Mouse (Mus musculus) ES-Bruce4 (cell line): Measurements from ENCODE around the gene Rnaseh1. TPM values are rescaled to one million over a fixed set of nuclear protein-coding genes. Genes with fewer than 3 reads are reported as not detected.

Source experiments
- H3K27ac ChIP-seq: 2 replicates; pipeline ENCODE4 v1.5.1; 2012; ENCODE audit warnings: low read length, inconsistent platforms; ENCODE audit not compliant: insufficient read depth
- H3K27me3 ChIP-seq: 2 replicates; pipeline ENCODE4 v1.6.1; 2012; ENCODE audit warnings: mild to moderate bottlenecking, low read length, inconsistent platforms; ENCODE audit not compliant: control insufficient read depth, poor library complexity, insufficient read depth, severe bottlenecking
- H3K36me3 ChIP-seq: 2 replicates; pipeline ENCODE4 v1.6.1; 2012; ENCODE audit warnings: inconsistent platforms, mild to moderate bottlenecking, low read length, moderate library complexity; ENCODE audit not compliant: control insufficient read depth, poor library complexity, insufficient read depth, severe bottlenecking
- H3K4me1 ChIP-seq: one replicate; pipeline ENCODE4 v1.8.1; 2011; ENCODE audit warnings: low read length; ENCODE audit not compliant: control insufficient read depth, insufficient read depth
- H3K4me3 ChIP-seq: 2 replicates; pipeline ENCODE4 v1.5.1; 2011; ENCODE audit warnings: low read depth, mild to moderate bottlenecking, low read length
- H3K9ac ChIP-seq: 2 replicates; pipeline ENCODE4 v1.6.1; 2012; ENCODE audit warnings: low read depth, mild to moderate bottlenecking, inconsistent platforms; ENCODE audit not compliant: poor library complexity, severe bottlenecking
- H3K9me3 ChIP-seq: replicated peaks from 2 replicates; pipeline ENCODE4 v1.6.1; 2012; ENCODE audit warnings: mild to moderate bottlenecking, low read length, inconsistent platforms; ENCODE audit not compliant: control insufficient read depth, poor library complexity, insufficient read depth, severe bottlenecking
- CTCF ChIP-seq: IDR thresholded peaks from one replicate; pipeline ENCODE4 v1.8.1; 2011; ENCODE audit warnings: low read depth, low read length
- EP300 ChIP-seq: IDR thresholded peaks from 2 replicates; pipeline ENCODE4 v1.6.1; 2011; ENCODE audit warnings: low read depth, low read length; ENCODE audit not compliant: insufficient read depth
- POLR2A ChIP-seq: IDR thresholded peaks from one replicate; pipeline ENCODE4 v1.8.1; 2011; ENCODE audit warnings: low read length; ENCODE audit not compliant: insufficient read depth
- polyA plus RNA-seq: library from polyadenylated mRNA; stranded (reverse); fragments of >200 nt; gene quantifications from 2 replicates; pipeline ENCODE4 v1.2.4, GENCODE M21; 2011; ENCODE audit warnings: low read depth; ENCODE audit not compliant: missing spikeins, insufficient read depth, insufficient read length

Rnaseh1 gene
- polyA plus RNA-seq, 1 experiment: 31.1 TPM

- no peak overlapping the region for H3K9ac ChIP-seq
- H3K27me3 ChIP-seq: no peaks in the 10 kb centered on the region
- no peak overlapping the region for H3K4me3 ChIP-seq
- no peak overlapping the region for H3K27ac ChIP-seq
- H3K4me1 ChIP-seq: no peaks in the 10 kb centered on the region
- TF ChIP-seq EP300: no peak
- no peaks in the 10 kb centered on the region for H3K36me3 ChIP-seq
- H3K9me3 ChIP-seq: no peaks in the 10 kb centered on the region
Observed at GRCm38 (mm10) chr12:28614401-28614800, 35.0 kb upstream of the Rnaseh1 start.

DNA sequence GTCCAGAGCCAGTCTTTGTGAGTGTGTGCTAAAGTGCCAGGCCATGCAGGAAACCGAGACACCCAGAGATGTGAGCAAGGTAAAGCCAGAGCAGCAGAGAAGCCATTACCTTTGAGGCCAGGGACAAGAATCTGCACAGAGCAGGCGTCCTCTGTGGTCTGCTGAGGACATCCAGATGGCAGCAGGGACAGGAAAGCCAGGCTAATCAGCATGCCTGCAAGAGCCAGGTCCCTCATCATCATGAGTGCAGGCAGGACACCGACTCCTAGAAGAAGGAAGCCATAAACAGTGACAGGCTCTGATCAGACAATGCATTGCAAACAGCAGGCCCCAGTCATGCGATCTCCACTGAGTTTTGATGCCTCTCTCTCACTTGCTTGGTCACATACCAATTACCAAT is 32.1 kb upstream of the Rnaseh1 start:
- no peak overlapping the region for H3K4me3 ChIP-seq
- no peaks in the 10 kb centered on the region for H3K27me3 ChIP-seq
- no peaks in the 10 kb centered on the region for H3K9me3 ChIP-seq
- H3K9ac ChIP-seq: no peak overlapping the region
- no peak for TF ChIP-seq POLR2A
- no peaks in the 10 kb centered on the region for H3K36me3 ChIP-seq
- H3K27ac ChIP-seq: no peak overlapping the region
- H3K4me1 ChIP-seq: no peaks in the 10 kb centered on the region

DNA sequence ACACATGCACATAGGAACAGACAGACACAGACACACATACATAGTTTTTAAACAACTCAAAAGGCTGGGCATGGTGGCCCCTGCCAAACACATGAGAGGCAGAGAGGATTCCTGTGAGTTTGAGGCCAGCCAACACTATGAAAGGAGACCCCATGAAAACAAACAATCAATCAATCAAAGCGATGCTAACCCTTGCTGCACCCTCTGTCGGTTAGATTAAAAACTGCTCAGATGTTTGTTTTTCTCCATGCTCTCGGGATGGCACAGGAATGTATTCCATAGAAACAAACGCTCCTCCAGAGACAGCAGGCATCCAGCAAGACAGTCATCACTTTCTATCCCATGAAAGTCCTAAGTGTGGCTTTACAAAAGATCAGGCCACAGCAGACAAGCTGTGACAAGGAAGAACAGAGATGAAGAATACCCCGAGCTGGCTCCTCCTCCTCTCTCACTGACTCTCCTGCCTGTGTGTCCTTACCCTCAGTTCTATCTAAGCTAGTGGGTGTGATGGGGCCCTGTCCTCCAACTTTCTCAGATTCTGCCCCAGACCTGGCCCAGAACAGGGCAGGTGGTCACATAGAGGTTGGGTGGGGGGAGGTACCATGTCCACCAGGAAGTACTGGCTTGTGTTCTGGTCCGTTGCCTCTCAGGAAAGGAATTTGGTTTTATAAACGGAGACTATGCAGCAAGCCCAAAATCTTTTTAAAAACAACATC is 27.8 kb upstream of the Rnaseh1 start:
- Histone ChIP-seq H3K4me1 (no peaks in the 10 kb centered on the region), H3K9me3 (no peaks in the 10 kb centered on the region), H3K27ac (no peak overlapping the region), H3K4me3 (no peak overlapping the region), H3K36me3 (no peaks in the 10 kb centered on the region), H3K27me3 (no peaks in the 10 kb centered on the region), H3K9ac (no peak overlapping the region)
- TF ChIP-seq EP300: no peak
- no peak for TF ChIP-seq CTCF
- TF ChIP-seq POLR2A: no peak

DNA sequence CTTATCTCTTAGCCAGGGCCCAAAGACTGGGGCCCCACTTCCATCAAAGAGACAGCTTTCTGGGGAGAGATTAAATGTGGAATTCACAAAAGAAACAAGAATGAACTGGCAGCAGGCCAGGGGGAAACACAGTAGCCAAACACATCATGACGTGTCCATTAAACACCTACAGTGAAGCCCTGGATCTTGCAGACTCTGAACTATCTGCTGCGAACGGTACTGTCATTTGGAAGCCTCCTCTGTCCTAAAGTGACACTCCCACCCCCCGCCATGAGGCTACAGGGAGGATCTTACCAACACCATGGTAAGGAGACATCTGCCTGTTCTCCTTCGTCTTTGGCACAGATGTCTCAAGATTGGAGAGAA is 27.3 kb upstream of the Rnaseh1 start:
- Histone ChIP-seq H3K27me3 (no peaks in the 10 kb centered on the region), H3K4me3 (no peak overlapping the region), H3K4me1 (no peaks in the 10 kb centered on the region), H3K27ac (no peak overlapping the region), H3K9me3 (no peaks in the 10 kb centered on the region), H3K36me3 (no peaks in the 10 kb centered on the region), H3K9ac (no peak overlapping the region)
- TF ChIP-seq CTCF: no peak
- no peak for TF ChIP-seq POLR2A
- TF ChIP-seq EP300: no peak

DNA sequence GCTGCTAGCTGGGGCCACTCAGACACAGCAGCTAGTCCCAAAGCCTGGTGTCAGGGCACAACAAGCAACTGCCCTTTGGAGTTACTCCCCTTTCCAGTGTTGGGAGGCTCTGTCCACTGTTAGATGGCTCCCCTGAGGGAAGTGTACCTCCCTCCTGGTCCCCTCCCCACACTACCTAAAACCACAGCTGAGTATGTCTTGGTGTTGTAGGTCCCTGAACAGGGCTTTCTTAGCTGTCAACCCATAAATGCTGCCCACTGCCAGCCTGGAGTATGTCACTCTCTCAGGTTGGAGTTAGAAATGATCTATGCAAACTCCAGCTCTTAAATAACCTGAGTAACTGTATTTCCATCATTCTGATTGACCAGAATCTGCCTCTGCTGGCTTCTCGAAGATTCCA is 26.8 kb upstream of the Rnaseh1 start:
- TF ChIP-seq CTCF: no peak
- no peak for TF ChIP-seq POLR2A
- TF ChIP-seq EP300: no peak
- Histone ChIP-seq H3K27me3 (no peaks in the 10 kb centered on the region), H3K4me1 (no peaks in the 10 kb centered on the region), H3K36me3 (no peaks in the 10 kb centered on the region), H3K27ac (no peak overlapping the region), H3K4me3 (no peak overlapping the region), H3K9ac (no peak overlapping the region), H3K9me3 (no peaks in the 10 kb centered on the region)

DNA sequence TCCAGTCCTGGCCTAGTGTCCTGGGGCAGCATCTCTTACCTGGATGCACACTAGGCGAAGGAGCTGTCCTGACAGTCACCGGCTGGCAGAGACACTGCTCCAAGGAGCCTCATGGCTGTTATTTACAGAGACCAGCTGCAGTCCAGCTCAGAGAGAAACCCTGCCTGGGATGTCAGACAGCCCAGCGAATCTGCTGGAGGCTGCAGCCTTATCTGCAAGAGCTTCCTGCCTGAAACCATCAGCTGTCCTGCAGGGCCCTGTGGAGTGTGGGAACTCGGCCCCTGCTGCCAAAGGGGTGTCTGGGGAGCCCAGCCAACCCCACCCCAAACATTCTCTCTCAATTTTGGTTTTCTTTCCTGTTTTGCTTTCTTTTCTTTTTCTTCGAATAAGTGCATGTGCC is 26.2 kb upstream of the Rnaseh1 start, which contains the start of gene Colec11:
TSS of gene Colec11 (minus strand) at position 183 of the 400 bp plus-strand sequence.
- H3K36me3 ChIP-seq: peaks cover 2% of the 10 kb centered on the region; the same call in 1 of the 2 replicates
- TF ChIP-seq CTCF (no peak), POLR2A (no peak), EP300 (no peak)
- H3K9ac ChIP-seq: no peak within 1 kb of the TSS
- no peaks in the 10 kb centered on the region for H3K9me3 ChIP-seq
- no peaks in the 10 kb centered on the region for H3K27me3 ChIP-seq
- no peaks in the 10 kb centered on the region for H3K4me1 ChIP-seq
- H3K4me3 ChIP-seq: no peak within 1 kb of the TSS
- no peak within 1 kb of the TSS for H3K27ac ChIP-seq
